20 mouse cellular contexts compared by ENCODE assay signal in genomic region chr19:16382392-16382791, GRCm38 (mm10). TPM values are rescaled to one million over a fixed set of nuclear protein-coding genes. Genes with fewer than 3 reads are reported as not detected.
DNase-seq lines count a peak whose midpoint lies in the region; ATAC-seq lines count a peak whose summit lies in the region.
"Had no signal": no experiment of that assay in that cellular context is flagged by ENCODE, and none has a peak within 500 bp of the region (broad histone marks: within the 10 kb centered on the region; RNA-seq: fewer than 3 reads in every experiment).

No protein-coding gene starts in this region.

- H3K9me3 ChIP-seq in intestine, embryonic 15.5 days = no peaks in the 10 kb centered on the region
- H3K9me3 ChIP-seq: embryonic facial prominence, embryonic 13.5 days; heart, embryonic 10.5 days; limb, embryonic 10.5 days; midbrain, embryonic 15.5 days had no signal

- 64% methylated on average over 2 of the region's 2 CpGs for WGBS in intestine, embryonic 15.5 days

- peaks cover 3% of the 10 kb centered on the region; the same call in 1 of the 2 replicates for H3K4me1 ChIP-seq in intestine, embryonic 15.5 days (replicated peaks)
- H3K4me1 ChIP-seq: embryonic facial prominence, embryonic 13.5 days; midbrain, embryonic 15.5 days had no signal

- H3K36me3 ChIP-seq in intestine, embryonic 15.5 days = no peaks in the 10 kb centered on the region
- H3K36me3 ChIP-seq in splenic B cell, adult 2 months (ENCODE audit: control insufficient read depth, insufficient read depth, low read length, poor library complexity, severe bottlenecking) = no peaks in the 10 kb centered on the region; the same call in 1 of the 2 replicates

- H3K4me3 ChIP-seq in intestine, embryonic 15.5 days (replicated peaks) = no peak overlapping the region
- H3K4me3 ChIP-seq: embryonic facial prominence, embryonic 13.5 days; heart, embryonic 10.5 days; left cerebral cortex, adult 2 months; limb, embryonic 10.5 days; midbrain, embryonic 15.5 days had no signal

- no peak overlapping the region for H3K9ac ChIP-seq in intestine, embryonic 15.5 days
- H3K9ac ChIP-seq: embryonic facial prominence, embryonic 13.5 days; liver, postnatal 0 days; midbrain, embryonic 15.5 days had no signal

- ATAC-seq in intestine, embryonic 15.5 days = no peak
- no peak for ATAC-seq in monocyte, adult 5-6 weeks (replicated peaks; ENCODE audit: insufficient number of reproducible peaks, low FRiP score, low TSS enrichment, poor library complexity, severe bottlenecking)
- ATAC-seq: forebrain, embryonic 14.5 days; liver, postnatal 0 days; midbrain, embryonic 15.5 days had no signal

- peak overlapping the region; percentile 44; the same call in 1 of the 2 replicates for H3K27ac ChIP-seq in intestine, embryonic 15.5 days
- H3K27ac ChIP-seq: embryonic facial prominence, embryonic 13.5 days; heart, embryonic 10.5 days; left cerebral cortex, adult 2 months; limb, embryonic 10.5 days; midbrain, embryonic 15.5 days had no signal

- H3K27me3 ChIP-seq in intestine, embryonic 15.5 days (replicated peaks) = no peaks in the 10 kb centered on the region
- no peaks in the 10 kb centered on the region for H3K27me3 ChIP-seq in splenic B cell, adult 2 months (ENCODE audit: control insufficient read depth, insufficient read depth, low read length, poor library complexity, severe bottlenecking)
- H3K27me3 ChIP-seq: embryonic facial prominence, embryonic 13.5 days; midbrain, embryonic 15.5 days had no signal

- H3K4me2 ChIP-seq in intestine, embryonic 15.5 days (replicated peaks) = no peak overlapping the region
- H3K4me2 ChIP-seq: embryonic facial prominence, embryonic 13.5 days; midbrain, embryonic 15.5 days had no signal

- peak; percentile 8 to 15 for DNase-seq in spleen, postnatal 36 days (ENCODE audit: low spot score in 2 of 2)
- DNase-seq in spleen, postnatal 10 days (ENCODE audit: low spot score in 2 of 2) = no peak
- DNase-seq in Muller cell, postnatal 12 days (ENCODE audit: inconsistent ontology term) = peak; percentile 25
- DNase-seq in splenic B cell, adult 2 months (ENCODE audit: low read depth, low spot score) = peak; percentile 41
- no peak for DNase-seq in kidney, postnatal 14 days
- DNase-seq: cerebellum, adult 9-11 months; gastrocnemius, postnatal 25 days; kidney, adult 8-10 months; kidney, postnatal 36 days; liver, postnatal 0 days; right cerebral cortex, postnatal 25 days; thymus, postnatal 36 days had no signal

RNA-seq across cellular contexts. Expression of gene Gna14, which starts 53.2 kb away (rescaled TPM):
- polyA plus RNA-seq in intestine, embryonic 15.5 days (2015; fragmentation: Nextera tagmentation; extraction: Ambion mirVana) = 16.6 and 18.9 TPM in 2 replicates
- total RNA-seq in monocyte, adult 5-6 weeks (2017) = 0.39 to 2.8 TPM in 2 of 3 replicates, not detected in the other

Comparison
In these comparisons a context has a peak if more than half of its experiments do, and no peak if none do; other contexts are left out.
1. DNase-seq: peak in spleen, postnatal 36 days (2 of 2), Muller cell, postnatal 12 days (single experiment) and splenic B cell, adult 2 months (single experiment); none in spleen, postnatal 10 days (0 of 2) and kidney, postnatal 14 days (single experiment).